Mouse (Mus musculus): ENCODE measurements around the gene Flrt2. TPM values are rescaled to one million over a fixed set of nuclear protein-coding genes. Genes with fewer than 3 reads are reported as not detected.
A peak's percentile ranks its signal among the peaks of the same experiment; 100 is the strongest.

Gene Flrt2
- total RNA-seq, 2 experiments from 2014 or later: not detected

- no peak for ATAC-seq (replicated peaks; ENCODE audit: low FRiP score, low TSS enrichment, poor library complexity, severe bottlenecking)
Observed at GRCm38 (mm10) chr12:95705006-95705405, 13.0 kb downstream of the Flrt2 start.

GRCm38 (mm10) chr12:95723265-95723664, 31.2 kb downstream of the Flrt2 start:
- no peak for ATAC-seq (replicated peaks; ENCODE audit: low FRiP score, low TSS enrichment, poor library complexity, severe bottlenecking)

GRCm38 (mm10) chr12:95734075-95734474, 42.0 kb downstream of the Flrt2 start:
- ATAC-seq (replicated peaks; ENCODE audit: low FRiP score, low TSS enrichment, poor library complexity, severe bottlenecking): no peak

- ATAC-seq (replicated peaks; ENCODE audit: low FRiP score, low TSS enrichment, poor library complexity, severe bottlenecking): no peak
Observed at GRCm38 (mm10) chr12:95737571-95737970, 45.5 kb downstream of the Flrt2 start.

GRCm38 (mm10) chr12:95738031-95738430, 46.0 kb downstream of the Flrt2 start:
- ATAC-seq (replicated peaks; ENCODE audit: low FRiP score, low TSS enrichment, poor library complexity, severe bottlenecking): no peak

GRCm38 (mm10) chr12:95738491-95739135, 46.6 kb downstream of the Flrt2 start:
- ATAC-seq (replicated peaks; ENCODE audit: low FRiP score, low TSS enrichment, poor library complexity, severe bottlenecking): no peak

- no peak for ATAC-seq (replicated peaks; ENCODE audit: low FRiP score, low TSS enrichment, poor library complexity, severe bottlenecking)
Observed at GRCm38 (mm10) chr12:95739739-95740138, 47.7 kb downstream of the Flrt2 start.

- ATAC-seq (replicated peaks; ENCODE audit: low FRiP score, low TSS enrichment, poor library complexity, severe bottlenecking): no peak
Observed at GRCm38 (mm10) chr12:95741296-95741695, 49.3 kb downstream of the Flrt2 start.

GRCm38 (mm10) chr12:95744307-95744706, 52.3 kb downstream of the Flrt2 start:
- ATAC-seq (replicated peaks; ENCODE audit: low FRiP score, low TSS enrichment, poor library complexity, severe bottlenecking): no peak

GRCm38 (mm10) chr12:95746856-95747579, 55.0 kb downstream of the Flrt2 start:
- ATAC-seq (replicated peaks; ENCODE audit: low FRiP score, low TSS enrichment, poor library complexity, severe bottlenecking): peak; percentile 68

- no peak for ATAC-seq (replicated peaks; ENCODE audit: low FRiP score, low TSS enrichment, poor library complexity, severe bottlenecking)
Observed at GRCm38 (mm10) chr12:95748760-95749159, 56.7 kb downstream of the Flrt2 start.

GRCm38 (mm10) chr12:95749248-95749647, 57.2 kb downstream of the Flrt2 start:
- ATAC-seq (replicated peaks; ENCODE audit: low FRiP score, low TSS enrichment, poor library complexity, severe bottlenecking): no peak

- ATAC-seq (replicated peaks; ENCODE audit: low FRiP score, low TSS enrichment, poor library complexity, severe bottlenecking): no peak
Observed at GRCm38 (mm10) chr12:95759212-95759746, 67.3 kb downstream of the Flrt2 start.

- ATAC-seq (replicated peaks; ENCODE audit: low FRiP score, low TSS enrichment, poor library complexity, severe bottlenecking): no peak
Observed at GRCm38 (mm10) chr12:95765255-95765654, 73.2 kb downstream of the Flrt2 start.

- no peak for ATAC-seq (replicated peaks; ENCODE audit: low FRiP score, low TSS enrichment, poor library complexity, severe bottlenecking)
Observed at GRCm38 (mm10) chr12:95769041-95769440, 77.0 kb downstream of the Flrt2 start.

- ATAC-seq (replicated peaks; ENCODE audit: low FRiP score, low TSS enrichment, poor library complexity, severe bottlenecking): no peak
Observed at GRCm38 (mm10) chr12:95770251-95770650, 78.2 kb downstream of the Flrt2 start.

GRCm38 (mm10) chr12:95790146-95790545, 98.1 kb downstream of the Flrt2 start:
- no peak for ATAC-seq (replicated peaks; ENCODE audit: low FRiP score, low TSS enrichment, poor library complexity, severe bottlenecking)

GRCm38 (mm10) chr12:95816660-95817059, 124.6 kb downstream of the Flrt2 start:
- no peak for ATAC-seq (replicated peaks; ENCODE audit: low FRiP score, low TSS enrichment, poor library complexity, severe bottlenecking)

Measured in megakaryocyte-erythroid progenitor cell, adult 5-6 weeks (primary cell).